Mouse (Mus musculus): Measurements from ENCODE around the gene Thumpd2. TPM values are rescaled to one million over a fixed set of nuclear protein-coding genes. Genes with fewer than 3 reads are reported as not detected.

Thumpd2 gene
- total and polyA plus RNA-seq, 3 experiments, result 1.2 to 4.8 (median 3.9) TPM

DNA sequence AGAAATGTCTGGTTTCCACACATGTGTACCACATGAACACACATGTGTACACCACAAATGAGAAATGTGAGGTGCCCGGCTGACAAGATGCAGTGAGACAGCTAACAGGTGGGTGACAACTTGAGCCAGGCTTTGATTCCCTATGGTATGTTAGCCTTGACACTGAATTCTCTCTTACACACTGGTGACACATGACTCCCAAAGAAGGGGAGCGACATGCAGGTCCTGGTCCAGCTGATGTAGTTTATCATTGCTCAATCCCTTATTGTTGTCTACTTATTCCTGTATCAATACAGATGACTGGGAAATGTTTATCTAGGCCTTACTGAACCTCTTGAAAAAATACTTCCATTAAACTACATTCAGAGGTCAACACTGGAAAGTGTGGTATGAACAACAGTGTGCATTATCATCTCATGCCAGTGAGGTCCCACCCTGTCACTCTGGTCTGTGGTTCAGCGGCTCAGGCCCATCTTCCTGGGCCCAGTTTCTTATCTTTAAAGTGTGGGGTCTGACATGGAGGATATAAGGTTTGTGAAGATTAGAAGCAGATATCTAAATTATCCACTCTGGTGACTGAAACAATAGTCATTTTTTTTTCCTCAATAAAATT lies 32.9 kb downstream of the Thumpd2 start:
- H3K4me3 ChIP-seq, result no peak overlapping the region
- H3K27ac ChIP-seq, result no peak overlapping the region
- H3K9ac ChIP-seq (ENCODE audit: low read depth, low read length), result no peak overlapping the region
- H3K79me2 ChIP-seq (replicated peaks; ENCODE audit: control insufficient read depth, insufficient read depth, low read length), result no peaks in the 10 kb centered on the region
- WGBS, result 85% methylated on average over 3 of the region's 3 CpGs
- TF ChIP-seq CTCF (IDR thresholded peaks at IDR 0.05) (no peak), POLR2A (IDR thresholded peaks at IDR 0.05; ENCODE audit: insufficient read depth, low read depth, low read length) (no peak), EP300 (IDR thresholded peaks at IDR 0.05; ENCODE audit: insufficient read depth, low read depth, low read length) (no peak)
- H3K27me3 ChIP-seq (ENCODE audit: control insufficient read depth, insufficient read depth, low read length), result no peaks in the 10 kb centered on the region
- no peaks in the 10 kb centered on the region for H3K4me1 ChIP-seq (ENCODE audit: control insufficient read depth, insufficient read depth, low read length)
- peaks cover 2% of the 10 kb centered on the region for H3K36me3 ChIP-seq (ENCODE audit: control insufficient read depth, insufficient read depth, low read length)
- no peak for DNase-seq
- intact Hi-C loops (cut with DNase I), result no loop called here

DNA sequence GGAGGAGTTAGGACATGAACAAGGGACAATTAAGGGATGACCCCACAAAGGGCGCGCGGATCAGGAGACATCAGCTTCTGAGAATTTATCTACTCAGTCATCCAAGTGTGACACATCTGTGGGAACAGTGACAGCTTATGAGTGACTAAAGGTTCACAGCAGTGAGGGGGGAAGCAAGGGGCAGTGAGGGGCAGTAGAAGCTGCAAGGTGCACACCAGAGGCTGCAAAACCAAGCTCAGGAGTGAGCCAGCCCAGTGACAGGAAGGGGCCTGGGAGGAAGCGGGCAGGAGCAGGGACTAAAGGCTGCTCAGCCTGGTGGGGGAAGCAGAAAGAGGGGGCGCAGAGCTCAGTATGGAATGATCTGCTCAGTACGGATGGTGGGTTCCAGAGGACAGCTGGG lies 37.6 kb downstream of the Thumpd2 start:
- intact Hi-C loops (cut with DNase I), result no loop called here
- 94% methylated on average over 6 of the region's 6 CpGs for WGBS
- H3K36me3 ChIP-seq (ENCODE audit: control insufficient read depth, insufficient read depth, low read length), result peaks cover 2% of the 10 kb centered on the region; the same call in 1 of the 2 replicates

DNA sequence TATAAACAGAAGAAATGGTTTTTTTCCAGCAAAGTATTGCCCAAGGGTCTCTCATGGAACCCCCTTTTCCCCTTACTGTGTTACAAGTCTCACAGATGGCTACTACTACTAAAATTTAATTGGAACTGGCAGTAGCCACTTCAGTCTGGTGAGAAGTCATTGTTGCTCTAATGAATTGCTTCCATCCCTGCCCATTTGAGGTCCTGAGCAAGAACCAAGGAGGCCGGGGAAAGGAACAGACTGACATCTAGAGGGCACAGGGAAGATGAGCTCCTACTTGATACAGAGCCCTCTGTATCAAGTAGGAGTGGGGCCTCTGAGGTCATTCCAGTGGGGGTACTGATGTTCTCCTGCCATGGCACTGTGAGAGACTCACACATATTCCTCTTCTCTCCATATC lies 47.8 kb downstream of the Thumpd2 start:
- no peak for DNase-seq
- 73% methylated on average over 1 of the region's 1 CpGs for WGBS
- intact Hi-C loops (cut with DNase I), result loop anchor here (10.0 kb wide), 1 partner anchor 392 kb away; no protein-coding TSS in a partner anchor
- Histone ChIP-seq H3K9ac (ENCODE audit: low read depth, low read length) (no peak overlapping the region), H3K36me3 (ENCODE audit: control insufficient read depth, insufficient read depth, low read length) (no peaks in the 10 kb centered on the region), H3K4me1 (ENCODE audit: control insufficient read depth, insufficient read depth, low read length) (peaks cover 1% of the 10 kb centered on the region; the same call in 1 of the 2 replicates), H3K4me3 (no peak overlapping the region), H3K27ac (no peak overlapping the region), H3K79me2 (replicated peaks; ENCODE audit: control insufficient read depth, insufficient read depth, low read length) (no peaks in the 10 kb centered on the region), H3K27me3 (ENCODE audit: control insufficient read depth, insufficient read depth, low read length) (no peaks in the 10 kb centered on the region)
- TF ChIP-seq CTCF (IDR thresholded peaks at IDR 0.05) (peak; percentile 35), POLR2A (IDR thresholded peaks at IDR 0.05; ENCODE audit: insufficient read depth, low read depth, low read length) (no peak)

More for the DNA sequence above, 37.6 kb downstream of the Thumpd2 start:
- Histone ChIP-seq H3K27me3 (ENCODE audit: control insufficient read depth, insufficient read depth, low read length) (no peaks in the 10 kb centered on the region), H3K4me1 (ENCODE audit: control insufficient read depth, insufficient read depth, low read length) (no peaks in the 10 kb centered on the region), H3K9ac (ENCODE audit: low read depth, low read length) (no peak overlapping the region), H3K27ac (no peak overlapping the region), H3K4me3 (no peak overlapping the region), H3K79me2 (replicated peaks; ENCODE audit: control insufficient read depth, insufficient read depth, low read length) (no peaks in the 10 kb centered on the region)
- no peak for DNase-seq
- no peak for TF ChIP-seq EP300 (IDR thresholded peaks at IDR 0.05; ENCODE audit: insufficient read depth, low read depth, low read length)
- TF ChIP-seq CTCF (IDR thresholded peaks at IDR 0.05), result no peak
- TF ChIP-seq POLR2A (IDR thresholded peaks at IDR 0.05; ENCODE audit: insufficient read depth, low read depth, low read length), result no peak

DNA sequence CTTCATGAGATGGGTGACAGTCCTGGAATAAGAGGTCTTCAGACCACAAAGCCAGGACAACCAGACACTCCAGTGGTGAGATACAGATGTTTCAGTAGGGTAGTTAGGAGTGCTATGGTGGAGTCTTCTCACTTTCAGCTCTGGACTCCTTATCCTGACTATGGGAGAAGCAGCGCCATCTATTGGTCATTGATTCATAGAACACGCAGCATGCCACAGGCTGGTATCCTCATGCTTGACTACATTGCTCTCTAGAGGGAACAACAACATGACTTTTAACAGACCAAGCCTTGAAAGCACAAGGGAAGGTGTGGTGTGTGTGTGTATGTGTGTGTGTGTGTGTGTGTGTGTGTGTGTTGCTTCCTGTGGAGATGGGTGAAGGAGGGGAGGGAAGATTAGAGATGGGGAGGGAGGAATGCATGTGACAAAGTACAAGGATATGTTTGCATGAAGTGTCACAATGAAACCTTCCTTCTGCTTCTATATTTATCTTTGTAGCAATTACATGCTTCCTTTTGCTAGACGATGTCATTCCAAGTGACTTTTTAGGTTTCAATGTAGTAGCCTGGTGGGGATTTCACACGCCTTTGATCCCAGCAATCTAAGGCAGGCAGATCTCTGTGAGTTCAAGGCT lies 49.0 kb downstream of the Thumpd2 start:
- no peak for TF ChIP-seq EP300 (IDR thresholded peaks at IDR 0.05; ENCODE audit: insufficient read depth, low read depth, low read length)
- TF ChIP-seq CTCF (IDR thresholded peaks at IDR 0.05), result peak; percentile 74
- intact Hi-C loops (cut with DNase I), result loop anchor here (10.0 kb wide), 1 partner anchor 391 kb away; no protein-coding TSS in a partner anchor

DNA sequence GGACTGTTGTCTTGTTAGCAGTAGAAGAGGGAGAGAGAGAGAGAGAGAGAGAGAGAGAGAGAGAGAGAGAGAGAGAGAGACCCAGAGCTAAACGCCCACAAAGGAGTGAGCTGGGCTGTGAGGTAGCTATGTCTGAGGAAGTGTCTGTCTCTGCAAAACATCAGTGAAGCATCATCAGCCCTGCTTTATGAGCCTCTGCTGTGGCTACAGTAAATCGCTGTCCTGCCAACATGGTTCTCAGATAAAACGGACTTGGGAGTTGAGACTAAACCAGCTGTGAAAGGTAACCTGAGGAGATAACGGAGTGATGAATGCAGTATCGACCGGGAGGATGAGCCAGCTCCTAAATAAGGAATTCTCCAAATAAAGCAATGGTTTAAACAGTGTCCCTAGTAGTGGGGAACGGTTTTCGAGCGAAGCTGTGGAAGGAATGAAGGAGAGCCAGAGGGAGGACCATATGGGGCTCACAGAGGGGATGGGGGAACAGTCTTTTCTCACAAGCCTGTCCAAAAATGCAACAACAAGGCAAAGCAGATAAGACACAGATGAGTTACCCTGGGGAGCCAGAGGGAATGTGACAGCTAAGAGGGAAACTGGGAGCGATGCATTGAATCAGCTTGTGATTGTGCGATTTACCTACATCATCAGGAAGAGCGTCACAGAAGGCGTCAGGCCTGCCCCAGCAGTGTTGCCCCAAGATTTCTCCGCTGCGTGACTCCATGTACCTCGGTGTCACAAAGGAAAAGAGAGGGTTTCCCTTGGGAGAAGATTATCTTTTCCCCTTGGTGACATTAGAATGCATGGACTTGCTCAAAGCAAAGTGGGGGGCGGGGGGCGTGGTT lies 53.8 kb downstream of the Thumpd2 start:
- intact Hi-C loops (cut with DNase I), result loop anchor here (10.0 kb wide), 1 partner anchor 386 kb away; no protein-coding TSS in a partner anchor
- no peaks in the 10 kb centered on the region for H3K36me3 ChIP-seq (ENCODE audit: control insufficient read depth, insufficient read depth, low read length)
- no peaks in the 10 kb centered on the region for H3K27me3 ChIP-seq (ENCODE audit: control insufficient read depth, insufficient read depth, low read length)
- no peak overlapping the region for H3K9ac ChIP-seq (ENCODE audit: low read depth, low read length)
- DNase-seq, result no peak
- TF ChIP-seq EP300 (IDR thresholded peaks at IDR 0.05; ENCODE audit: insufficient read depth, low read depth, low read length), result no peak
- no peaks in the 10 kb centered on the region for H3K79me2 ChIP-seq (replicated peaks; ENCODE audit: control insufficient read depth, insufficient read depth, low read length)
- WGBS, result 50% methylated on average over 18 of the region's 18 CpGs
- peaks cover 1% of the 10 kb centered on the region; the same call in 1 of the 2 replicates for H3K4me1 ChIP-seq (ENCODE audit: control insufficient read depth, insufficient read depth, low read length)
- H3K27ac ChIP-seq, result no peak overlapping the region
- H3K4me3 ChIP-seq, result no peak overlapping the region

More for the DNA sequence above, 49.0 kb downstream of the Thumpd2 start:
- peaks cover 1% of the 10 kb centered on the region; the same call in 1 of the 2 replicates for H3K4me1 ChIP-seq (ENCODE audit: control insufficient read depth, insufficient read depth, low read length)
- no peaks in the 10 kb centered on the region for H3K27me3 ChIP-seq (ENCODE audit: control insufficient read depth, insufficient read depth, low read length)
- no peaks in the 10 kb centered on the region for H3K36me3 ChIP-seq (ENCODE audit: control insufficient read depth, insufficient read depth, low read length)
- WGBS, result 26% methylated on average over 4 of the region's 4 CpGs
- no peak for DNase-seq
- no peak overlapping the region for H3K27ac ChIP-seq
- no peaks in the 10 kb centered on the region for H3K79me2 ChIP-seq (replicated peaks; ENCODE audit: control insufficient read depth, insufficient read depth, low read length)
- H3K9ac ChIP-seq (ENCODE audit: low read depth, low read length), result no peak overlapping the region
- H3K4me3 ChIP-seq, result no peak overlapping the region
